Mouse (Mus musculus) MEL-GATA-1-ER (cell line): ENCODE data around the gene Tspan11.

ENCODE experiments used
- DNase-seq: peaks from one replicate; pipeline ENCODE4 v3.0.0-alpha.2; 2012; ENCODE audit warnings: low read depth; ENCODE audit errors: extremely low read depth

The Tspan11 gene

GRCm38 (mm10) chr6:127887511-127888421 lies at the start of gene Tspan11:
Gene Tspan11 (plus strand): TSS chr6:127887589.
- no peak for DNase-seq

GRCm38 (mm10) chr6:127837910-127838309 lies 49.5 kb upstream of the Tspan11 start:
- no peak for DNase-seq

- no peak for DNase-seq
Measured at GRCm38 (mm10) chr6:127839538-127839937, 47.9 kb upstream of the Tspan11 start.

- no peak for DNase-seq
Measured at GRCm38 (mm10) chr6:127840171-127840570, 47.2 kb upstream of the Tspan11 start.

GRCm38 (mm10) chr6:127841326-127841725 lies 46.1 kb upstream of the Tspan11 start:
- DNase-seq: no peak

GRCm38 (mm10) chr6:127846521-127846920 lies 40.9 kb upstream of the Tspan11 start:
- no peak for DNase-seq

GRCm38 (mm10) chr6:127849496-127849895 lies 37.9 kb upstream of the Tspan11 start:
- no peak for DNase-seq

GRCm38 (mm10) chr6:127851611-127852010 lies 35.8 kb upstream of the Tspan11 start:
- no peak for DNase-seq

GRCm38 (mm10) chr6:127853241-127853640 lies 34.1 kb upstream of the Tspan11 start:
- DNase-seq: no peak

- no peak for DNase-seq
Measured at GRCm38 (mm10) chr6:127853771-127854687, 33.4 kb upstream of the Tspan11 start.

GRCm38 (mm10) chr6:127854688-127855013 lies 32.7 kb upstream of the Tspan11 start:
- no peak for DNase-seq

GRCm38 (mm10) chr6:127855711-127856295 lies 31.6 kb upstream of the Tspan11 start:
- no peak for DNase-seq

GRCm38 (mm10) chr6:127861951-127862350 lies 25.4 kb upstream of the Tspan11 start:
- no peak for DNase-seq

GRCm38 (mm10) chr6:127865391-127865790 lies 22.0 kb upstream of the Tspan11 start:
- no peak for DNase-seq

GRCm38 (mm10) chr6:127868546-127868945 lies 18.8 kb upstream of the Tspan11 start:
- DNase-seq: no peak

GRCm38 (mm10) chr6:127869121-127869520 lies 18.3 kb upstream of the Tspan11 start:
- no peak for DNase-seq

GRCm38 (mm10) chr6:127870345-127871324 lies 16.8 kb upstream of the Tspan11 start:
- DNase-seq: no peak

GRCm38 (mm10) chr6:127871436-127871835 lies 16.0 kb upstream of the Tspan11 start:
- no peak for DNase-seq

- DNase-seq: no peak
Measured at GRCm38 (mm10) chr6:127872581-127872980, 14.8 kb upstream of the Tspan11 start.

- DNase-seq: no peak
Measured at GRCm38 (mm10) chr6:127875883-127876282, 11.5 kb upstream of the Tspan11 start.

- DNase-seq: no peak
Measured at GRCm38 (mm10) chr6:127876436-127876835, 11.0 kb upstream of the Tspan11 start.
